20 mouse cellular contexts compared by ENCODE assay signal in genomic region chr9:77398856-77399631, GRCm38 (mm10). TPM values are rescaled to one million over a fixed set of nuclear protein-coding genes. Genes with fewer than 3 reads are reported as not detected.
DNase-seq lines count a peak whose midpoint lies in the region; ATAC-seq and TF ChIP-seq lines count a peak whose summit lies in the region.
"Had no signal": no experiment of that assay in that cellular context is flagged by ENCODE, and none has a peak within 500 bp of the region (broad histone marks: within the 10 kb centered on the region; RNA-seq: fewer than 3 reads in every experiment).

No protein-coding gene starts in this region.

- no peak for ATAC-seq in heart, embryonic 11.5 days (replicated peaks; ENCODE audit: insufficient number of reproducible peaks, low FRiP score, low TSS enrichment)
- peak; percentile 62; the same call in 1 of the 2 replicates for ATAC-seq in midbrain, postnatal 0 days (ENCODE audit: low FRiP score)
- ATAC-seq in intestine, postnatal 0 days: no peak
- ATAC-seq: intestine, embryonic 16.5 days; lung, postnatal 0 days had no signal

- H3K27me3 ChIP-seq in heart, embryonic 11.5 days (ENCODE audit: control insufficient read depth, insufficient read depth, low read length): no peaks in the 10 kb centered on the region
- no peaks in the 10 kb centered on the region for H3K27me3 ChIP-seq in midbrain, postnatal 0 days (ENCODE audit: insufficient read depth, low read length)
- H3K27me3 ChIP-seq in intestine, postnatal 0 days (replicated peaks; ENCODE audit: control insufficient read depth, insufficient read depth, low read length): no peaks in the 10 kb centered on the region
- H3K27me3 ChIP-seq: embryonic facial prominence, embryonic 15.5 days; heart, embryonic 15.5 days; liver, embryonic 13.5 days; neural tube, embryonic 12.5 days; stomach, embryonic 15.5 days had no signal

- no peaks in the 10 kb centered on the region for H3K9me3 ChIP-seq in heart, embryonic 11.5 days (replicated peaks; ENCODE audit: control insufficient read depth, low read length)
- no peaks in the 10 kb centered on the region for H3K9me3 ChIP-seq in midbrain, postnatal 0 days (ENCODE audit: low read length)
- H3K9me3 ChIP-seq in intestine, postnatal 0 days (ENCODE audit: control insufficient read depth): no peaks in the 10 kb centered on the region
- H3K9me3 ChIP-seq: embryonic facial prominence, embryonic 15.5 days; heart, embryonic 15.5 days; liver, embryonic 13.5 days; neural tube, embryonic 12.5 days; stomach, embryonic 15.5 days had no signal

- TF ChIP-seq CTCF in brain, embryonic 14.5 days (IDR thresholded peaks at IDR 0.05; ENCODE audit: borderline replicate concordance, extremely low read depth, insufficient read depth, insufficient read length): no peak
- TF ChIP-seq CTCF in midbrain, postnatal 0 days (IDR thresholded peaks at IDR 0.05): no peak
- no peak for TF ChIP-seq CTCF in intestine, postnatal 0 days (IDR thresholded peaks at IDR 0.05; ENCODE audit: low read depth)

- WGBS in heart, embryonic 11.5 days (ENCODE audit: insufficient replicate concordance): 71% methylated on average over 13 of the region's 13 CpGs
- 36% methylated on average over 13 of the region's 13 CpGs for WGBS in midbrain, postnatal 0 days
- WGBS in intestine, postnatal 0 days: 75% methylated on average over 13 of the region's 13 CpGs

- H3K9ac ChIP-seq in heart, embryonic 11.5 days (ENCODE audit: low read depth, low read length): no peak overlapping the region
- no peak overlapping the region for H3K9ac ChIP-seq in midbrain, postnatal 0 days (replicated peaks; ENCODE audit: low read length, poor library complexity, severe bottlenecking)
- no peak overlapping the region for H3K9ac ChIP-seq in intestine, postnatal 0 days (ENCODE audit: low read depth, low read length)
- H3K9ac ChIP-seq: embryonic facial prominence, embryonic 15.5 days; heart, embryonic 15.5 days; liver, embryonic 13.5 days; neural tube, embryonic 12.5 days; stomach, embryonic 15.5 days had no signal

- no peak overlapping the region for H3K27ac ChIP-seq in heart, embryonic 11.5 days (ENCODE audit: low read depth, low read length)
- H3K27ac ChIP-seq in midbrain, postnatal 0 days (ENCODE audit: low read depth, low read length): no peak overlapping the region
- no peak overlapping the region for H3K27ac ChIP-seq in intestine, postnatal 0 days (ENCODE audit: low read depth, low read length)
- H3K27ac ChIP-seq: embryonic facial prominence, embryonic 15.5 days; heart, embryonic 15.5 days; liver, embryonic 13.5 days; neural tube, embryonic 12.5 days; stomach, embryonic 15.5 days had no signal

- H3K4me2 ChIP-seq in heart, embryonic 11.5 days: no peak overlapping the region
- H3K4me2 ChIP-seq in midbrain, postnatal 0 days (ENCODE audit: low read depth, low read length, poor library complexity, severe bottlenecking): no peak overlapping the region
- no peak overlapping the region for H3K4me2 ChIP-seq in intestine, postnatal 0 days (replicated peaks; ENCODE audit: low read depth)
- H3K4me2 ChIP-seq: embryonic facial prominence, embryonic 15.5 days; heart, embryonic 15.5 days; liver, embryonic 13.5 days; neural tube, embryonic 12.5 days; stomach, embryonic 15.5 days had no signal

- H3K36me3 ChIP-seq in heart, embryonic 11.5 days (ENCODE audit: control insufficient read depth, insufficient read depth, low read length): no peaks in the 10 kb centered on the region
- H3K36me3 ChIP-seq in midbrain, postnatal 0 days (ENCODE audit: insufficient read depth, low read length): no peaks in the 10 kb centered on the region
- H3K36me3 ChIP-seq in intestine, postnatal 0 days (ENCODE audit: control insufficient read depth, insufficient read depth): no peaks in the 10 kb centered on the region
- H3K36me3 ChIP-seq: embryonic facial prominence, embryonic 15.5 days; heart, embryonic 15.5 days; liver, embryonic 13.5 days; neural tube, embryonic 12.5 days; stomach, embryonic 15.5 days had no signal

- TF ChIP-seq POLR2A in brain, embryonic 14.5 days (IDR thresholded peaks at IDR 0.05; ENCODE audit: borderline replicate concordance, extremely low read depth, insufficient read depth, insufficient read length, poor library complexity, severe bottlenecking): no peak

- H3K4me3 ChIP-seq in heart, embryonic 11.5 days (ENCODE audit: low read depth, low read length): no peak overlapping the region
- H3K4me3 ChIP-seq in midbrain, postnatal 0 days (ENCODE audit: low read depth, low read length): no peak overlapping the region
- no peak overlapping the region for H3K4me3 ChIP-seq in intestine, postnatal 0 days (ENCODE audit: low read depth, low read length)
- H3K4me3 ChIP-seq: embryonic facial prominence, embryonic 15.5 days; heart, embryonic 15.5 days; liver, embryonic 13.5 days; neural tube, embryonic 12.5 days; stomach, embryonic 15.5 days had no signal

- no peaks in the 10 kb centered on the region for H3K4me1 ChIP-seq in heart, embryonic 11.5 days (ENCODE audit: control insufficient read depth, insufficient read depth, low read length)
- H3K4me1 ChIP-seq in midbrain, postnatal 0 days (ENCODE audit: insufficient read depth, low read length): peaks cover 5% of the 10 kb centered on the region; the same call in 1 of the 2 replicates
- H3K4me1 ChIP-seq in intestine, postnatal 0 days (replicated peaks; ENCODE audit: control insufficient read depth, insufficient read depth, low read length): no peaks in the 10 kb centered on the region
- H3K4me1 ChIP-seq: embryonic facial prominence, embryonic 15.5 days; heart, embryonic 15.5 days; liver, embryonic 13.5 days; neural tube, embryonic 12.5 days; stomach, embryonic 15.5 days had no signal

- peak; percentile 42 for DNase-seq in heart, adult 11 months
- peak; percentile 85 for DNase-seq in brain, embryonic 14.5 days (ENCODE audit: low read depth)
- peak; percentile 42 for DNase-seq in forelimb bud, embryonic 11.5 days (ENCODE audit: low read depth, low spot score)
- DNase-seq in midbrain, postnatal 0 days (ENCODE audit: low spot score): peak; percentile 41
- DNase-seq in gastrocnemius, postnatal 25 days: no peak
- no peak for DNase-seq in kidney, postnatal 25 days
- DNase-seq: adrenal gland, postnatal 10 days; cerebellum, postnatal 14 days; kidney, postnatal 14 days; liver, embryonic 13.5 days; spleen, adult 18-20 months had no signal

RNA-seq across cellular contexts. Expression of gene Mlip, which starts 46.3 kb away (rescaled TPM):
- polyA plus RNA-seq in heart, embryonic 11.5 days (2014; fragmentation: Nextera tagmentation; extraction: Ambion mirVana): 76.2 and 78.5 TPM in 2 replicates
- 1.4 and 1.8 TPM in 2 replicates for polyA plus RNA-seq in brain, embryonic 14.5 days (2012; rRNA removed)
- total RNA-seq in midbrain, postnatal 0 days (2014; rRNA removed): 0.60 and 3.6 TPM in 2 replicates
- 1.8 and 1.9 TPM in 2 replicates for polyA plus RNA-seq in midbrain, postnatal 0 days (2015; fragmentation: Nextera tagmentation; extraction: Ambion mirVana)
- 0.47 and 0.52 TPM in 2 replicates for polyA plus RNA-seq in intestine, postnatal 0 days (2015; fragmentation: Nextera tagmentation; extraction: Ambion mirVana)
- 10 to 100 TPM; 91.1 to 92.1 TPM for total RNA-seq in gastrocnemius, postnatal 25 days (2021)
- polyA plus RNA-seq: liver, embryonic 13.5 days; thymus, postnatal 0 days had no signal

Comparison
In these comparisons a context has a peak if more than half of its experiments do, and no peak if none do; other contexts are left out.
1. DNase-seq: peak in heart, adult 11 months (single experiment), brain, embryonic 14.5 days (single experiment), forelimb bud, embryonic 11.5 days (single experiment) and midbrain, postnatal 0 days (single experiment); none in gastrocnemius, postnatal 25 days (single experiment) and kidney, postnatal 25 days (0 of 2).
2. RNA of gene Mlip, which starts 46.3 kb away (polyA plus RNA-seq): 76.2 to 78.5 TPM in heart, embryonic 11.5 days; 1.4 to 1.8 TPM in brain, embryonic 14.5 days, 1.8 to 1.9 TPM in midbrain, postnatal 0 days and 0.47 to 0.52 TPM in intestine, postnatal 0 days; every median in the first group is over 10 times any median in the second.